Mouse (Mus musculus) small intestine, adult 2 months (tissue): ENCODE results near the gene Rpn1.

ENCODE experiments used
- CTCF ChIP-seq: fragments of 200-500 bp; IDR thresholded peaks from 2 replicates; pipeline ENCODE4 v1.5.1; 2012; ENCODE audit warnings: low read depth, mild to moderate bottlenecking, control low read depth, inconsistent platforms, low read length, moderate library complexity, mixed read lengths; ENCODE audit not compliant: insufficient replicate concordance, insufficient read length; ENCODE audit errors: extremely low read depth
- POLR2A ChIP-seq: fragments of 200-500 bp; IDR thresholded peaks from 2 replicates; pipeline ENCODE4 v1.6.1; 2012; ENCODE audit warnings: low read depth, mild to moderate bottlenecking, control low read depth, inconsistent platforms, low read length, moderate library complexity

- TF ChIP-seq CTCF (no peak), POLR2A (no peak)
These were observed 35.0 kb downstream of the Rpn1 start for GRCm38 (mm10) chr6:88119309-88119708.
